Mouse (Mus musculus) embryo, embryonic 9.5 days (tissue): Measurements from ENCODE around the gene Actl6b.

ENCODE experiments used
- DNase-seq: peaks from one replicate; pipeline ENCODE4 v3.0.0-alpha.2; 2017; ENCODE audit errors: extremely low spot score

The Actl6b gene

GRCm38 (mm10) chr5:137528247-137528968, 24.9 kb upstream of the Actl6b start:
- no peak for DNase-seq

GRCm38 (mm10) chr5:137529221-137529995, 23.9 kb upstream of the Actl6b start:
- no peak for DNase-seq

GRCm38 (mm10) chr5:137530075-137530474, 23.2 kb upstream of the Actl6b start:
- no peak for DNase-seq

- peak; percentile 84 for DNase-seq
These were observed 22.5 kb upstream of the Actl6b start for GRCm38 (mm10) chr5:137530588-137531413.

GRCm38 (mm10) chr5:137531414-137532130, 21.7 kb upstream of the Actl6b start:
- no peak for DNase-seq

- DNase-seq: peak; percentile 48
These were observed 21.0 kb upstream of the Actl6b start for GRCm38 (mm10) chr5:137532131-137532807.

GRCm38 (mm10) chr5:137532808-137533116, 20.6 kb upstream of the Actl6b start:
- DNase-seq: no peak

DNA sequence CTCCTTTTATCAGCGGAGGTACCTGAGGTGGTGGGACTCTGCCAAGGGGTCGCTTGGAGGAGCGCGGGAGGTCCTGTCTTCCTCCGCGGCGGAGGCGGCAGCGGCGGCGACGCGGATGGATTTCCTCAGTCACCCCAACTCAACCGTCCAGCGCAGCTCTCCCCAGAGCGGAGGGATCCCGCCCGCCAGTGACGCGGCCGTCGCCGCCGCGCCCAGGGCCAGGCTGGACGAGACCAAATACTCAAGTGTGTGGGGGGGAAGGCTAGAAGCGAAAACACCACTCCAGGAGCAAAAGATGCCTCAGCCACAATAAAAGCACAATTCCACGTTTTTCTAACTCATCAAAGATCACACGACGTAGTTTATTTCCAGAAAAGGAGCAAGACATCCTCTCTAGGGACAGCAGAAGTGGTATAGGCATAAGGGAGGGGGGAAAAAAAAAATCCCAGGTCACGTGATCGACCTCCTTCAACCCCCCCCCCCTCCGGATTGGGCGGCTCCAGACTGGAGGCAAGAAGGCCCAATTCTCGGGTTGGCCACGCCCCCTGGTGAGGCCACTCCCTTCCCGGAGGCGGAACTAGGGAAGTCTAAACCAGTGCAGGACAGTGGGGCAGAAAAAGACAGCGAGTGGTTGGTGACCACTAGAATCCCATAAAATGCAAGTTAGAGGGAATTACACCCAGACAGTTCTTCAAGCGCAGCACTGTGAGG, 20.0 kb upstream of the Actl6b start, which contains the start of the genes Epo and Gnb2:
Gene Epo (minus strand): TSS at position 126 of the 711 bp plus-strand sequence.
Gene Gnb2 (minus strand): TSS at position 394 of the 711 bp plus-strand sequence.
- DNase-seq: peak; percentile 99

GRCm38 (mm10) chr5:137534762-137535161, 18.6 kb upstream of the Actl6b start:
- no peak for DNase-seq

DNA sequence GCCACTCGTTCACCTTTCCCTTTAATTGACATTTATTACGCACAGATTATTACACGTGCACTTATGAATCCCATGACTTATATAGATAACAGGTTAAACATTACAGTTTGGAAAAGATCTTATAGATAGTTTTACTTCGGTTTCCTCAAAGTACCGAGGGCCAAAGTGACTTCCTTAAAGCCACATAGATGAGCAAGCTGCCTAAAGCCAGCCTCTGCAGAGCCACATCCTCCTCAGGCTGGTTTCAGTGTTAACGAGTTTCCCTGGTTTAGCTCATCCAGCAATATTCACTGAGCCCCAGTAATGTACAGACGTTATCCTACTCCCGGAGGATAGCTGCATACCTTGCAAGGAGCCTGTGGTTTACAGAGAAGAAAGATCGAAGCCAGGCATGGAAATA, 18.0 kb upstream of the Actl6b start:
- no peak for DNase-seq

- no peak for DNase-seq
These were observed 15.9 kb upstream of the Actl6b start for GRCm38 (mm10) chr5:137537461-137537860.

- DNase-seq: no peak
These were observed 14.0 kb upstream of the Actl6b start for GRCm38 (mm10) chr5:137539291-137539801.

DNA sequence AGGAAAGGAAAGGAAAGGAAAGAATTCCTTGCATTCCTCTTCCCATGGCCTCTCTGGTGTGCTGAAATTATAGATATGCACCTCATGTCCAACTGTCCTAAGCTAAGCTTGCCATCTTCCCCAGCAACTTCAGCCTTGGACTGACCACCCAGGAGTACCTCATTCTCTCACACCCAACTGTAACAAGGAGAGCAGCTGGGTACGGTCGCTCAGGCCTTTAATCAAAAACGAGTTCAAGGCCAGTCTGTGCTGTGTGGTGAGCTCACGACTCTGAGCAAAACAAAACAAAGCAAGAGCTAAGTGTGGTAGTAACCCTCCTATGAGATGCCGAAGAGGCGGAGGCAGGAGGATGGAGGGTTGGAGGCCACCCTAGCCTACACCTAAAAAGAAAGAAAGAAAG, 12.3 kb upstream of the Actl6b start:
- DNase-seq: no peak

- DNase-seq: no peak
These were observed 11.4 kb upstream of the Actl6b start for GRCm38 (mm10) chr5:137541768-137542540.

- no peak for DNase-seq
These were observed 8.4 kb upstream of the Actl6b start for GRCm38 (mm10) chr5:137544926-137545325.

GRCm38 (mm10) chr5:137545596-137545995, 7.7 kb upstream of the Actl6b start:
- DNase-seq: no peak

- DNase-seq: no peak
These were observed 3.5 kb upstream of the Actl6b start for GRCm38 (mm10) chr5:137549840-137550239.

GRCm38 (mm10) chr5:137551119-137551518, 2.2 kb upstream of the Actl6b start:
- DNase-seq: no peak

GRCm38 (mm10) chr5:137553000-137553399, 317 bp upstream of the Actl6b start:
- DNase-seq: no peak
